Mouse (Mus musculus): ENCODE measurements around the gene Zfyve9.

Zfyve9 gene

DNA sequence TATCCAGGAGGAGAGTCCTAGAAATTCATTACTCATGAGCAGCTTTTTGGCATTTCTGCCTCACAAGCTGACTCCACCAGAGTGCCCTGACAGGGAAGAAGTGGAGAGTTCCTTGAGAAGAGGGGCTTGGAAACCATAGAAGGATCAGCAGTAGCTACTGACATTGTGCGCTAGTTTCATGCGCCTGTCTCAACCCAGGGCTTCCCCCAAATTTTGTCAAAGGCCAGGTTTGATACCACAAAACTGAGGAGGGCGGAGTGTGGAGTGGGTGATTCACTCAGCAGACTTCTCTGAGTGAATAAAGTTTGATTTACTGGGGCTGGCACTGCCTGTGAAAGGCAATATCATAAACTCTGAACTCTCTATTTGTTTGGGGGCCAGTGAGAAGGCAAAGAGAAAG, 171.9 kb downstream of the Zfyve9 start:
- DNase-seq (ENCODE audit: low spot score): no peak

GRCm38 (mm10) chr4:108601870-108602269, 178.7 kb downstream of the Zfyve9 start:
- no peak for DNase-seq (ENCODE audit: low spot score)

DNA sequence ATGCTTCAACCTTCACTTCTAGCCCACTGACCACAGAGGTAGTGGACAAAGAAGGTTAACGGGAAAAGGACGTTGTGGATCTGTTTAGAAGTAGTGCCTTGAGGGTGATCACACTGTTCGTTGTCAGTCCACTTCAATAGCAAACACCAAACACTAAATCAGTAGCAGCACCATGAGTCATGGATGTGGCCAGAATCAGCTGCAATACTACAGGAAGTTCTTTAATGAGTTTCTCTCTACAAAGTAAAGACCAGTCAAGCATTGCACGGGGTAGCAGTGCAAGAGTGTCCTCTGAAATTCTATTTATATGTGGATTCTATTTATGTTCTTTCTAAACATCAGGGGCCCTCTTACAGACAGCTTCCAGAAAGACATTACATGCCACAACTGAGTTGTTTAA, 182.3 kb downstream of the Zfyve9 start:
- no peak for DNase-seq (ENCODE audit: low spot score)

DNA sequence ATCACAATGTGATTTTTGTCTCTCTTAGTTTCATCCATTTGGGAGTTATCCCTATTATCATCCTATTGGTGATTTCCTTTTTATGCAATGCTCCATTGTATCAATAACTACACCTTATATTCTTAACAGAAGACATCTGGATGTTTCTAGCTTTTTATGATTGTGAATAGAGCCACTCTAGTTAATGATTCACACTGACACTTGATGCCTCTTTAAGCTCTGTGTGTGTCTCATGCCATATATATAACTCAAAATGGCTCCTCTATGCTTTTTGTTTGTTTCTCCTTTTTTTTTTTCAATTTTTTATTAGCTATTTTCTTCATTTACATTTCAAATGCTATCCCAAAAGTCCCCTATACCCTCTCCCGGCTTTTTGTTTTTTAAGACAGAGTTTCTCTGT, 184.8 kb downstream of the Zfyve9 start:
- DNase-seq (ENCODE audit: low spot score): no peak

- no peak for DNase-seq (ENCODE audit: low spot score)
Observed at GRCm38 (mm10) chr4:108593376-108593775, 187.2 kb downstream of the Zfyve9 start.
